Mouse (Mus musculus): ENCODE data around the gene Fam229a. TPM values are rescaled to one million over a fixed set of nuclear protein-coding genes. Genes with fewer than 3 reads are reported as not detected.
A peak's percentile ranks its signal among the peaks of the same experiment; 100 is the strongest.

The Fam229a gene
- polyA plus RNA-seq, 1 experiment from 2014 or later, result 0.28 TPM

DNA sequence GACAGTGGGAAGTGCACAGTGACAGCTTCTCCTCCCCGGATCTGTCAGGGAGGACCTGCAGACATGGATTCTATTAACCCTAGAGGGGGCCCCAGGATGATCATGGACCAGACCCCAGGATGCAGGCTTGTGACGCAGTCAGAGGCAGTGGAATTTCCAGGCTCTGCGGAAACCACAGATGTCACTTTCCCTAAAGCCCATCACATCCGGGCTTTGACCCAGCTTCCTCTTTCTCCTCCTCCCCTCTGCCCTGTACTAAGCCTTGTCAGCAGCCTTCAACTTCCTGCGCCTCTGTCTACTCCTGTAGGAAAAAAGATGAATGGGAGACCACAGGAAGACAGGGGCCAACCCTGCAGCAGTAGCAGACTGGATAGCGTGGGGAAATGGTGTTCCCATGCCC, 5.6 kb downstream of the Fam229a start:
- peaks cover 39% of the 10 kb centered on the region for H3K4me1 ChIP-seq (replicated peaks)
- no peaks in the 10 kb centered on the region for H3K9me3 ChIP-seq (replicated peaks)
- H3K9ac ChIP-seq, result no peak overlapping the region
- H3K27me3 ChIP-seq, result peaks cover 76% of the 10 kb centered on the region
- no peaks in the 10 kb centered on the region for H3K36me3 ChIP-seq (replicated peaks)
- 8% methylated on average over 6 of the region's 6 CpGs for WGBS (ENCODE audit: insufficient replicate concordance)
- ATAC-seq (ENCODE audit: insufficient read depth), result peak; percentile 31; the same call in 1 of the 2 replicates
- no peak overlapping the region; the same call in 1 of the 2 replicates for H3K4me2 ChIP-seq
- peak overlapping the region; percentile 45 for H3K27ac ChIP-seq (replicated peaks)
- no peak overlapping the region for H3K4me3 ChIP-seq (replicated peaks)

DNA sequence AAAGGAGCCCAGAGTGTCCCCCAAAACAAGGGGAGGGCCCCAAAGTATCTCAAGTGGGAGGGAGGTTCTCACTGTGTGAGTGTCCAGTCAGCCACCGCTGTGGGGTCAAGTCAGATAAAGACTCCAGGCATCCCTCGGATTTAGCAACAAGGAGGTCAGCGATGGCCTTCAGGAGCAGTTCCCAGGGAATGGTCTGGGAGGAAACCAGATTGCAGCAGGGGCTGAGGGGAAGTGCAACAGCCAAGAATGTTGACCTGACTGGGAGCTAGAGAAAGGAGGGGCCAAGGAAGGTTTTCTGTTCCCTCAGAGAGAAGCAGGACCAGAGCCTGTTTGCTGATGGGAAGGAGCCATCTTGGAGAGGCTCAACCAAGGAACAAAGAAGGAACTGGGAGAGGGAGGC, 8.0 kb downstream of the Fam229a start:
- WGBS (ENCODE audit: insufficient replicate concordance), result 55% methylated on average over 3 of the region's 3 CpGs

DNA sequence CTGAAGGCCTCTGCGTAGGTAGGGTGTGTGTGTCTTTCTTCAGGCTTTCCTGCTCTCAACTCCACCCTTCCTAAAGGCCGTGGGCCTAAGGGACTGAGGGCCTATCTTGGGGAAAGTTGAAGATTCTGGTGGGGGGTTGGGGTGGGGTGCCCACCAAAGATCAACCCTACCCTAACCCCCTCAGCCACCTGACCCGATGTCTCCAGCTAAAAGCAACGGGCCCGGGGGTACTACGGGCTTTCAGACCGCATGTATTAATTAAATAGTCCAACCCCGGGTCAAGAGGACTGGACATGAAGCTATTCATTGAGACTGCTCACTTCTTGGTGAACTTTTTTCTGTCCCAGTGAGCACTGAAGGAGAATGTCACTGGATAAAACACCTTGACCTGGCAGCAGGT, 9.0 kb downstream of the Fam229a start:
- Histone ChIP-seq H3K4me2 (peak overlapping the region; percentile 94), H3K4me1 (replicated peaks) (peaks cover 56% of the 10 kb centered on the region), H3K36me3 (replicated peaks) (no peaks in the 10 kb centered on the region), H3K9ac (no peak overlapping the region), H3K27ac (replicated peaks) (peak overlapping the region; percentile 84), H3K27me3 (peaks cover 70% of the 10 kb centered on the region), H3K4me3 (replicated peaks) (peak overlapping the region; percentile 65; the same call in 1 of the 2 replicates), H3K9me3 (replicated peaks) (no peaks in the 10 kb centered on the region)
- 73% methylated on average over 8 of the region's 8 CpGs for WGBS (ENCODE audit: insufficient replicate concordance)
- no peak for ATAC-seq (ENCODE audit: insufficient read depth)

More for the DNA sequence above, 8.0 kb downstream of the Fam229a start:
- ATAC-seq (ENCODE audit: insufficient read depth), result no peak
- no peaks in the 10 kb centered on the region for H3K9me3 ChIP-seq (replicated peaks)
- H3K4me1 ChIP-seq (replicated peaks), result peaks cover 51% of the 10 kb centered on the region
- peaks cover 71% of the 10 kb centered on the region for H3K27me3 ChIP-seq
- H3K27ac ChIP-seq (replicated peaks), result peak overlapping the region; percentile 53; the same call in 1 of the 2 replicates
- no peak overlapping the region for H3K4me2 ChIP-seq
- no peak overlapping the region for H3K4me3 ChIP-seq (replicated peaks)
- no peak overlapping the region for H3K9ac ChIP-seq
- H3K36me3 ChIP-seq (replicated peaks), result no peaks in the 10 kb centered on the region

DNA sequence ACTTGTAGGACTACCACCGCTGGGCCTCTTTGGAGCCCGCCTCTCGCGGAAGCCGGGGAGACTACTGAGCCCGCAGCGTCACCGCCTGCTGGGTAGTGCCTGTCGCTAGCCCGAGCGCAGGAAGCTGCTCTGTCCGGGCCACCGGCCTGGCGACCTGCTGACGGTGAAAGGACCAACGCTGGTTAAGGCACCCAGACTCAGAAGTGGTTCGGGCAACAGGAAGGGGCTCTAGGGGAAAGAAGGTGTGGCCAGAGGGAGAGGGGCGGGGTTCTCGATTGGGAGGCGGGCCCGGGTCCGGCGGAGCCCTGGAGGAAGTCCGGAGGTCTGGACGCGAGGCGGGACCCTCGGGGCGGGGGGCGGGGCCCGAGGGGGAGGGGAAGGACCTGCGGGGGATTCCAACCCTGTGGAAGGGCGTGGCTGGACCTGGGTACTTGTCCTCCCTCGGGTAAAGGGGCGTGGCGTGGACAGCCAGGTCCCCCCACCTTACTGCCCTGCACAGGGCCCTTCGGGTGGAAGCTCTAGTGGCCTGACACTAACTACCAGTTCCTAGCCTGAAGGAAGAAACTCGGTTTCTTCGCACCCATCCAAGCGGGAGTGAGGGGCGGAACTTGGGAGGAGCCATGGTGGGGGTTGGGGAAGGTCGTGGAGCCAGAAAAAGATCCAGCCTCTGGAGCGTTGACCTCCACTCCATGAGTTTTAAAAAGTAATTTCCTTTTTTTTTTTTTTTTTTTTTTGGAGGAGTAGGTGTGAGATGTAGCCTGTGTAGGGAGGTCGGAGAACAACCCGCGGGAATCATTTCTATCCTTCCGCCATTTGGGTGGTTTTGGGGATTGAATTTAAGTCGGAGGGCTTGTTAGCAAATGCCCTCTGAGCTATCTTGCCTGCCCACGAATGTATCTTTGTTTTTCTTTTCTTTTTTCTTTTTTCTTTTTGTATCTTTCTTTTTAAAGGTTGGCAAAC, 9.9 kb downstream of the Fam229a start:
- WGBS (ENCODE audit: insufficient replicate concordance), result 2% methylated on average over 48 of the region's 49 CpGs
- Histone ChIP-seq H3K27ac (replicated peaks) (peak overlapping the region; percentile 84), H3K36me3 (replicated peaks) (no peaks in the 10 kb centered on the region), H3K27me3 (peaks cover 64% of the 10 kb centered on the region), H3K9me3 (replicated peaks) (no peaks in the 10 kb centered on the region), H3K4me1 (replicated peaks) (peaks cover 53% of the 10 kb centered on the region), H3K4me2 (peak overlapping the region; percentile 94), H3K9ac (peak overlapping the region; percentile 65), H3K4me3 (replicated peaks) (peak overlapping the region; percentile 65)
- ATAC-seq (ENCODE audit: insufficient read depth), result peak; percentile 76

DNA sequence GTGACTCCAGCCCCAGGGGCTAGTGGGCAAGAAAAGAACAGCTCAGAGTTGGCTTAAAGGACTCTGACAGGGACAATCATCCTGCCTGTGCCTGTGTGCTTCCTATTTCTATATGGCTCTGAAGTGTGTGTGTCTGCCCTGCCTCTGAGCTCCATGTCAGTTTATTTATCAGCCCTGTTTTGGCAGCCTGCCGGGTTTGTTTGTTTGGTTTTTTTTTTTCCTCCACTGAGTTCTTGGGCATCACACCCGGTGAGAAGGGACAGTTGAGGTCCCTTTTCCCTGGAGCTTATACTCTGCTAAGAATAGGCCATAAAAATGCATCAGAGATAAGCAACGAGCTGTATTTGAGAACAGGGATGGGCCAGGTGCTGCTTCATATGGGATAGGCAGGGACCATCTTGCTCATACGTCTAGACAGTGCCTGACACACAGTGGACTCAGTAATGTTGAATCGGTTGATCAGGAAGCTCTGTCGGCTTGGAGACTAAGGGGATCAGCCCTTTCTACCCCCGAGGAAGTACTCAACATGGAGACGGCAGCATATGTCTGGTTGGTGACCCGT, 11.4 kb downstream of the Fam229a start:
- H3K27me3 ChIP-seq, result peaks cover 49% of the 10 kb centered on the region
- H3K36me3 ChIP-seq (replicated peaks), result no peaks in the 10 kb centered on the region
- ATAC-seq (ENCODE audit: insufficient read depth), result no peak
- H3K9ac ChIP-seq, result no peak overlapping the region
- peaks cover 43% of the 10 kb centered on the region for H3K4me1 ChIP-seq (replicated peaks)
- no peak overlapping the region for H3K4me3 ChIP-seq (replicated peaks)
- H3K27ac ChIP-seq (replicated peaks), result no peak overlapping the region
- H3K4me2 ChIP-seq, result no peak overlapping the region
- no peaks in the 10 kb centered on the region for H3K9me3 ChIP-seq (replicated peaks)
- WGBS (ENCODE audit: insufficient replicate concordance), result 33% methylated on average over 9 of the region's 9 CpGs

DNA sequence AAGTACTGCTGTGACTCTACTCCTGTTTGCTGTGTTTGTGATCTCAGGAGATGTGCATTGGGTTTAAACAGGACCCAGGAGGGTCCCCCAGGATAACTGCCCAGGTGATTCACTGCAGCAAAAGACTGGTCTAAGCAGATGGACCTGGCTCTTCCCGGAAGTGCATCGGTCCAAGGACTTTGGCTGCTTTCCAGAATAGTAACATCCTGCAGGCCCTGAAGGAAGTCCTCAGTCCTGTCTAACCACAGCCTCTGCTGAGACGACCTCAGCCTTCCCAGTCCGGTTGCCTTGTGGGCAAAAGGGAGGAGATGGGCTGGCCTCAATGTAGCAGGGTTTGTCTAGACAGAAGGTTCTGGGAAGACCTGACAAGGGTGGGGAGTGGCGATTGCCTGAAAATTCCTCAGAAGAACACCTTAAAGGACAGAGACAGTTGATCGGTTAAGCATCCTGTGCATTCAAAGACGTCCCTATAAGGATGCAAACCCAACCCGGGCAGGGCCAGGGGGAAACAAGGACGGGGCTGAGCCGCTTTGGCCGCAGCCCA, 12.0 kb downstream of the Fam229a start:
- no peaks in the 10 kb centered on the region for H3K36me3 ChIP-seq (replicated peaks)
- H3K9me3 ChIP-seq (replicated peaks), result no peaks in the 10 kb centered on the region
- H3K4me3 ChIP-seq (replicated peaks), result no peak overlapping the region
- H3K27ac ChIP-seq (replicated peaks), result no peak overlapping the region
- H3K27me3 ChIP-seq, result peaks cover 43% of the 10 kb centered on the region
- no peak overlapping the region for H3K9ac ChIP-seq
- 40% methylated on average over 11 of the region's 11 CpGs for WGBS (ENCODE audit: insufficient replicate concordance)
- H3K4me1 ChIP-seq (replicated peaks), result peaks cover 47% of the 10 kb centered on the region
- no peak for ATAC-seq (ENCODE audit: insufficient read depth)
- no peak overlapping the region for H3K4me2 ChIP-seq

DNA sequence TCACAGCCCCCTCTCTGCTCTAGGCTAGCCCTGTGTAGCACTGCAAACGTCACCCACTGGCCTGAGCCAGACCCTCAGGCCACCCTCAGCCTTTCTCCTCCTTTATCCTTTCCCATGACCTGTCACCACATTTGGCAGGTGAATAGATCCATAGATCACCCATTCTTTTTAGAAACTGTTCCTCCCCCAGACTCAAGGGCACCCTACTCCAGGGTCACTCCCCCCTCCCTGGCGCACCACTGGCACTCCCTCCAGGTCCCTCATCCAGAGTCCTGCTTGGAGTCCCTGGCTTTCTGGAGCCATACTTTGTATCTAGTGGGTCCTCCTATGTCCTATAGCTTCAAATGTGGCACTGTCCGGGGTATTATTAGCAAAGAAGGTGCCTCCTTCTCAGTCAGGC, 14.5 kb downstream of the Fam229a start:
- Histone ChIP-seq H3K4me1 (replicated peaks) (peaks cover 45% of the 10 kb centered on the region), H3K27me3 (peaks cover 44% of the 10 kb centered on the region), H3K9ac (no peak overlapping the region), H3K4me2 (no peak overlapping the region), H3K9me3 (replicated peaks) (no peaks in the 10 kb centered on the region), H3K27ac (replicated peaks) (no peak overlapping the region), H3K36me3 (replicated peaks) (no peaks in the 10 kb centered on the region), H3K4me3 (replicated peaks) (no peak overlapping the region)
- no peak for ATAC-seq (ENCODE audit: insufficient read depth)
- 67% methylated on average over 3 of the region's 3 CpGs for WGBS (ENCODE audit: insufficient replicate concordance)

DNA sequence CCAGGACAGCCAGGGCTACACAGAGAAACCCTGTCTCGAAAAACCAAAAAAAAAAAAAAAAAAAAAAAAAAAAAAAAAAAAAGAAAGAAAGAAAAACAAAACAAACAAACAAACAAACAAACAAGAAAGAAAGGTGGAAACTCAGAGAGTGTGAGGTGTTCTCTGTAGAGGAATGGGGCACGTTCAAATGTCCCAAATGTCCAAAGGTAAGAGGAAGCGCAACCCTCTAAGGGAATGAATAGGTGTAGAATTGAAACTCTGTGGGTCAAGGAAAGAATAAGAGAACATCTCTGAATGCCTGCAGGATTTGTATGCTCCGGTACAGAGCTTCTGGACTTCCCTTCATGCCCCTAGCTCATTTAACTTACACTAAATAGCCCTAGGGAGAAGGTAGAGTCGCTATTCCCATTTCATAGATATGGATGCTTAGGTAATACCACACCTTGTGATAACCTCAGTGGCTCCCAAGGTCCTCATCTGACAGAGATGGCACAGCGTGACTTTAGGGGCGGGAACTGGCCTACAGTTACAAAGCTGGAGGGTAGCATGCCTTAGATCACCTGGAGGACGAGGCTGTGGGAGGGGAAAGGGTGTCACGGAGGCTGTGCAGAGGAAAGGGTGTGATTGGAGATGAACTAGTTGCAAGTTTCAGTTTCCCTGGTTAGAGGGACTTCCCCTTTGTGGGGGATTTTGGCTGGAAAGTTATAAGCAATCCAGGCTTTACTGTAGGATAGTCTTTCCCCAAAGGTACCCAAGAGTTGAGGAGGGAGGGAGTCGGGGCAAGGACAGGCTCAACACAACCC, 16.6 kb downstream of the Fam229a start:
- no peak for ATAC-seq (ENCODE audit: insufficient read depth)
- Histone ChIP-seq H3K36me3 (replicated peaks) (no peaks in the 10 kb centered on the region), H3K4me3 (replicated peaks) (no peak overlapping the region), H3K9ac (no peak overlapping the region), H3K27me3 (peaks cover 52% of the 10 kb centered on the region), H3K4me2 (no peak overlapping the region), H3K4me1 (replicated peaks) (peaks cover 32% of the 10 kb centered on the region), H3K27ac (replicated peaks) (no peak overlapping the region), H3K9me3 (replicated peaks) (no peaks in the 10 kb centered on the region)
- WGBS (ENCODE audit: insufficient replicate concordance), result 48% methylated on average over 9 of the region's 10 CpGs

DNA sequence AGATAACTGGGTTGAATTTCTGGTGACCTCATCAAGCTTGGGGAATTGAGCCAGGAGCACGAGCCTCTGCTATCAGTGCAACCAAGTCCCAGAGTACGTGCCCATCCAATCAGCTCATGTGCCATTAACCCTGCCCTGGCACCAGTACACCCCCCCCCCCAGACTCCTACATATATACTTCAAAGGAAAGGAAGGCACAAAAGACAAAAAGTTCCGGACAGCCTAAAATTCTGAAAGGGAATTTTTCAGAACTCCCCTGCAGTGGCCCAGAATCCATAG, 17.2 kb downstream of the Fam229a start:
- Histone ChIP-seq H3K4me1 (replicated peaks) (peaks cover 31% of the 10 kb centered on the region), H3K9ac (no peak overlapping the region), H3K4me3 (replicated peaks) (no peak overlapping the region), H3K27ac (replicated peaks) (no peak overlapping the region), H3K4me2 (no peak overlapping the region), H3K36me3 (replicated peaks) (no peaks in the 10 kb centered on the region), H3K9me3 (replicated peaks) (no peaks in the 10 kb centered on the region), H3K27me3 (peaks cover 53% of the 10 kb centered on the region)
- ATAC-seq (ENCODE audit: insufficient read depth), result no peak
- 35% methylated on average over 3 of the region's 3 CpGs for whole genome bisulfite sequencing (ENCODE audit: insufficient replicate concordance)

DNA sequence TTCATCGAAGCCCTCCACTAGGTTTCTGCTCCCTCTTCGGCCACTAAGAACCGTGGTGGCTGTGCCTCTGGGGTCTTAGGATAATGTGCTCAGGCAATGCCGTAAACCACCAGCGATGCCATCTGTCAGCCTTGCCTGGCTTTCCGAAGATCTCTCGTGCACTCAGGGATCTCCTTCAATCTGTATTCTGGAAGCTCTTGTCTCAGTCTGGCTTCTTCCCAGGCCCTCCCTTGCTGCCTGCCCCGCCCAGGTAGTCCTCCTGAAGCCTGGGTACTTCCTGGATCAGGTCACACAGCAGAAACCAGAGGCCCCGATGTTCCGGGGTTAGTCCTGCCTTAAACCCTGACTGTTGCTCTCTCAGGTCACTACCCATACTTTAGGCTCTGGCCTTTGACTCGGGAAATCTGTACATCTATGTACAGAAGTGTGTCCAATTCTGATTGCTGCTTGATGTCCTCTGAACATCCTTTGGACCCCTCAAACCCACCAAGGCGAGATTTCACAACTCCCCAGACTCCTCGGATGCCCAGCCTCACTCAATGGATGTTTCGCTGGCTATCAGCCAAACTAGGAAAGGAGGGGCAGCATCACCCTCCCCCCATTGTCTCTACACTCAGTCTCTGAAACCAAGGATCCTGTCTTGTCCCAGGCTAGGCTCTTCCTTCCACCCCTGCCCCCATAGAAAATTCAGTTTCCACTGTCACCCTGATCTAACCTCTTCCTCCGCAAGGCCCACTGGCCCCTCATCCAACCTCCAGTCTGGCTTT, 18.0 kb downstream of the Fam229a start:
- Histone ChIP-seq H3K27me3 (peaks cover 57% of the 10 kb centered on the region), H3K27ac (replicated peaks) (no peak overlapping the region), H3K4me3 (replicated peaks) (no peak overlapping the region), H3K4me1 (replicated peaks) (peaks cover 34% of the 10 kb centered on the region), H3K36me3 (replicated peaks) (no peaks in the 10 kb centered on the region), H3K4me2 (no peak overlapping the region), H3K9ac (no peak overlapping the region), H3K9me3 (replicated peaks) (no peaks in the 10 kb centered on the region)
- WGBS (ENCODE audit: insufficient replicate concordance), result 54% methylated on average over 15 of the region's 15 CpGs
- no peak for ATAC-seq (ENCODE audit: insufficient read depth)

Measured in liver, embryonic 15.5 days (tissue).